Mouse (Mus musculus): ENCODE results near the gene Adk.

GRCm38 (mm10) chr14:21076501-21077194, 24.3 kb downstream of the Adk start:
- TF ChIP-seq CTCF (IDR thresholded peaks at IDR 0.05): no peak
- no peak for TF ChIP-seq POLR2A (IDR thresholded peaks at IDR 0.05; ENCODE audit: insufficient read depth, low read depth, low read length)
- TF ChIP-seq EP300 (IDR thresholded peaks at IDR 0.05; ENCODE audit: insufficient read depth, low read depth, low read length): no peak

Measured in heart, adult 2 months (tissue).